Mouse (Mus musculus) R1 (cell line): ENCODE data around the gene Pak4.
"Not testable (repeated sequence)": the region's sequence is repeated elsewhere in the genome, so short reads cannot be mapped to it uniquely, and the experiment has no call there.

Experiments
- DNase-seq: peaks from one replicate; pipeline ENCODE4 v3.0.0-alpha.2; 2018; ENCODE audit warnings: low read depth, low spot score

Pak4 gene

GRCm38 (mm10) chr7:28509121-28509520 lies 88.9 kb downstream of the Pak4 start:
- not testable (repeated sequence) for DNase-seq
